Mouse (Mus musculus) embryonic facial prominence, embryonic 15.5 days (tissue): ENCODE data around the gene Fgg. TPM values are rescaled to one million over a fixed set of nuclear protein-coding genes. Genes with fewer than 3 reads are reported as not detected.
A peak's percentile ranks its signal among the peaks of the same experiment; 100 is the strongest.

Experiments used
- ATAC-seq: fragments of 200-750 bp; cut with Nextera tagmentation; 2 replicates; pipeline ENCODE4 v1.8.0; 2017; ENCODE audit warnings: low read depth, moderate TSS enrichment; ENCODE audit not compliant: insufficient number of reproducible peaks, low FRiP score, low TSS enrichment
- H3K27ac ChIP-seq: fragments of 300-500 bp; sonication (generic); replicated peaks from 2 replicates; pipeline ENCODE4 v1.5.1; 2015; ENCODE audit warnings: mild to moderate bottlenecking, inconsistent platforms
- H3K27me3 ChIP-seq: fragments of 300-500 bp; sonication (generic); 2 replicates; pipeline ENCODE4 v1.6.1; 2015; ENCODE audit warnings: inconsistent platforms
- H3K36me3 ChIP-seq: fragments of 300-500 bp; sonication (generic); 2 replicates; pipeline ENCODE4 v1.6.1; 2015; ENCODE audit warnings: mild to moderate bottlenecking, inconsistent platforms
- H3K4me1 ChIP-seq: fragments of 300-500 bp; sonication (generic); 2 replicates; pipeline ENCODE4 v1.6.1; 2015; ENCODE audit warnings: inconsistent platforms
- H3K4me2 ChIP-seq: fragments of 300-500 bp; sonication (generic); replicated peaks from 2 replicates; pipeline ENCODE4 v1.6.1; 2015; ENCODE audit warnings: mild to moderate bottlenecking, inconsistent platforms
- H3K4me3 ChIP-seq: fragments of 300-500 bp; sonication (generic); replicated peaks from 2 replicates; pipeline ENCODE4 v1.5.1; 2015; ENCODE audit warnings: mild to moderate bottlenecking, inconsistent platforms
- H3K9ac ChIP-seq: fragments of 300-500 bp; sonication (generic); 2 replicates; pipeline ENCODE4 v1.6.1; 2015; ENCODE audit warnings: inconsistent platforms
- H3K9me3 ChIP-seq: fragments of 300-500 bp; sonication (generic); replicated peaks from 2 replicates; pipeline ENCODE4 v1.6.1; 2016; ENCODE audit warnings: inconsistent platforms
- WGBS: fragments of 180-500 bp; shearing (Covaris S2); methylation state at CpG from one replicate; pipeline ENCODE4 v1.1.7; 2015; 5-methylcytosine and 5-hydroxymethylcytosine counted together
- polyA plus RNA-seq: library from polyadenylated mRNA; unstranded; fragments of >200 nt; fragmentation: Nextera tagmentation; extraction: Ambion mirVana; gene quantifications from 2 replicates; pipeline ENCODE4 v1.2.1, GENCODE M21; 2015

The Fgg gene
- polyA plus RNA-seq, 1 experiment from 2014 or later = not detected

DNA sequence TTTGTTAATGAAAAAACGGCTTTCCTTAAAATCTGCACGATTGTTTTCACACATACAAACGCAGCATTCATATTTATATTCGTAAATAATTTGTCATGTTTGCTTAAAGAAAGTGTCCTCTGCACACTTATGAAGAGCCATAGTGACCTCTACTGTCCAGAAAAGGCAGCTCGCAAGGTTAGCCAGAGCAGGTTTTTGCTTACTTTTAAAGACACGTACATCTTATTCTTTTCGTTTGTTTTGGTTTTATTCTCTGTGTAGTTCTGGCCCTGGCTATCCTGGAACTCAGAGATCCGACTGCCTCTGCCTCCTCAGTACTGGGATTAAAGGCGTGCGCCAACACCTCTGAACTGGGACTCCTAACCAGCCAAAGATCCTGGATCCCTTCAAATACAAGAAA is 46.2 kb downstream of the Fgg start:
- ATAC-seq = no peak
- Histone ChIP-seq H3K9ac (no peak overlapping the region), H3K27me3 (no peaks in the 10 kb centered on the region), H3K9me3 (no peaks in the 10 kb centered on the region), H3K36me3 (peaks cover 5% of the 10 kb centered on the region), H3K4me1 (peaks cover 9% of the 10 kb centered on the region), H3K4me2 (no peak overlapping the region), H3K4me3 (no peak overlapping the region), H3K27ac (no peak overlapping the region)
- WGBS = 30% methylated on average over 10 of the region's 10 CpGs

DNA sequence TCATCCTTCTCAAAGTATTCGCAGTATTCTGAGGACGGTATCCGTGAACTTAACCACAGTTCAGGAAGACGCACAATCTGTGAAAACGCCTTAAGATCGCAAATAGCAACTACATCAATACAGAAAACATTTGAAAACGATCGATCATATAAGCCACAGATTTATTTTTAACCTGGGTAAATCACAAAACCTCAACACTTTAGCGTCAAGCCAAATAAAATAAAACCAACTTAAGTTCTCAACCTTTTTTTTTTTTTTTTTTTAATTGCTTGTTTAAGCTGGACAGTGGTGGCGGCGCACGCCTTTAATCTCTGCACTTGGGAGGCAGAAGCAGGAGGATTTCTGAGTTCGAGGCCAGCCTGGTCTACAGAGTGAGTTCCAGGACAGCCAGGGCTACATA is 47.2 kb downstream of the Fgg start:
- Histone ChIP-seq H3K27ac (no peak overlapping the region), H3K4me2 (peak overlapping the region; percentile 44), H3K27me3 (no peaks in the 10 kb centered on the region), H3K4me3 (peak overlapping the region; percentile 79), H3K36me3 (peaks cover 15% of the 10 kb centered on the region), H3K9ac (no peak overlapping the region), H3K9me3 (no peaks in the 10 kb centered on the region), H3K4me1 (peaks cover 9% of the 10 kb centered on the region)
- ATAC-seq = peak; percentile 16; the same call in 1 of the 2 replicates
- WGBS = 36% methylated on average over 13 of the region's 13 CpGs

DNA sequence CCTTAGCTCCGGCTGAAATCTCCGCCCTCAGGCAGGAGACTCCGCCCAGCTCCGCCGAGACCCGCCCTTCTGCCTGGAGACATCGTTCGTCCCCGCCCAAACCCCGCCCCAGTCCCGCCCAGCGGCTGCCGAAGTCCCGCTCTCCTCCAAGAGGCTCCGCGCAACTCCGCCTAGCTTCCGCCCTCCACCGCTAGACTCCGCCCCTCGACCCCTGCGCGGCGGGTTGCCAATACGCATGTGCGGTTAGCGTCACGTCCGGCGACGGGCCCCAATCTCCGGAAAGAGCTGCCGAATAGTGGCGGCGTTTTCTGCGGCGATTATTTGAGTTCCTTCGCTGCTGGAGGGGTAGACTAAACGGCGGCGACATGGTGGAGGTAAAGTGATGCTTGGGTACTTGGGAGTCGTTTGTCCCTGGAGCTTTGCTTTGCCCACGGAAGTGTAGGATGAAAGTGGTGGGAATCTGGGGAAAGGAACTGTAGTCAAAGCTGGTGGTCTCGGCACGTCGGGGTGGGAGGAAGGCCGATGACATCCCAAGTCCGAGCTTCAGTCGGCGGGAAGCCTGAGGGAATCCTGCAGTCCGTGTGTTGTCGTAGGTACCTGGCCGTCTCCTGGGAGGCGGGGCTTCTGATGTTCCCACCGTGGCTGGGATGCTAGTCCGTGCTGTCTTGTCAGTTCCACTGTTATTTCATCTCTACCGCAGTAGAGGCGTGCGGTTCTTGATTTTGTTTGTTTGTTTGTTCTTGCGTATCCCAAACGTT is 47.9 kb downstream of the Fgg start, which contains the start of gene Plrg1:
TSS of gene Plrg1 (plus strand) at position 242 of the 758 bp plus-strand sequence.
- Histone ChIP-seq H3K9me3 (no peaks in the 10 kb centered on the region), H3K27ac (peak within 1 kb of the TSS; percentile 85), H3K27me3 (no peaks in the 10 kb centered on the region), H3K4me3 (peak within 1 kb of the TSS; percentile 79), H3K9ac (peak within 1 kb of the TSS; percentile 80), H3K36me3 (peaks cover 20% of the 10 kb centered on the region), H3K4me2 (peak within 1 kb of the TSS; percentile 73), H3K4me1 (peaks cover 9% of the 10 kb centered on the region)
- peak; percentile 98 for ATAC-seq
- under 1% methylated on average over 61 of the region's 61 CpGs for WGBS

- no peak overlapping the region for H3K9ac ChIP-seq
- WGBS = 95% methylated on average over 2 of the region's 2 CpGs
- no peak overlapping the region for H3K4me2 ChIP-seq
- H3K27ac ChIP-seq = no peak overlapping the region
- peaks cover 36% of the 10 kb centered on the region for H3K36me3 ChIP-seq
- H3K4me1 ChIP-seq = peaks cover 9% of the 10 kb centered on the region
- no peaks in the 10 kb centered on the region for H3K9me3 ChIP-seq
- no peaks in the 10 kb centered on the region for H3K27me3 ChIP-seq
- H3K4me3 ChIP-seq = no peak overlapping the region
- ATAC-seq = no peak
Observed at GRCm38 (mm10) chr3:83057046-83057445, 49.5 kb downstream of the Fgg start.

Other genes starting within 250 kb of the Fgg start
- 2.9 and 3.3 TPM in 2 replicates for gene Rbm46, start 131.2 kb upstream of the Fgg start, polyA plus RNA-seq
- gene Lrat, start 103.8 kb upstream of the Fgg start, polyA plus RNA-seq = 0.68 TPM in 2 replicates
- 0.08 TPM in 1 of 2 replicates, not detected in the other for gene Fga, start 18.4 kb downstream of the Fgg start, polyA plus RNA-seq
- 0.05 TPM in 1 of 2 replicates, not detected in the other for gene Fgb, start 42.1 kb downstream of the Fgg start, polyA plus RNA-seq
- 91.1 and 94.3 TPM in 2 replicates for gene Plrg1, start 47.8 kb downstream of the Fgg start, polyA plus RNA-seq
- 1.1 and 1.2 TPM in 2 replicates for gene Dchs2, start 120.2 kb downstream of the Fgg start, polyA plus RNA-seq